Mouse (Mus musculus) telencephalon, adult 2 months (tissue): ENCODE results near the gene Car2.

Source experiments
- DNase-seq: peaks from one replicate; pipeline ENCODE4 v3.0.0-alpha.2; 2011; ENCODE audit warnings: low read depth, low spot score

Car2 gene

GRCm38 (mm10) chr3:14945627-14946026, 59.6 kb downstream of the Car2 start:
- no peak for DNase-seq

- DNase-seq: no peak
These were observed 62.2 kb downstream of the Car2 start for GRCm38 (mm10) chr3:14948067-14948800.

GRCm38 (mm10) chr3:14950031-14950430, 64.0 kb downstream of the Car2 start:
- DNase-seq: peak; percentile 23
